9 mouse cellular contexts compared by ENCODE assay signal in the genomic region with DNA sequence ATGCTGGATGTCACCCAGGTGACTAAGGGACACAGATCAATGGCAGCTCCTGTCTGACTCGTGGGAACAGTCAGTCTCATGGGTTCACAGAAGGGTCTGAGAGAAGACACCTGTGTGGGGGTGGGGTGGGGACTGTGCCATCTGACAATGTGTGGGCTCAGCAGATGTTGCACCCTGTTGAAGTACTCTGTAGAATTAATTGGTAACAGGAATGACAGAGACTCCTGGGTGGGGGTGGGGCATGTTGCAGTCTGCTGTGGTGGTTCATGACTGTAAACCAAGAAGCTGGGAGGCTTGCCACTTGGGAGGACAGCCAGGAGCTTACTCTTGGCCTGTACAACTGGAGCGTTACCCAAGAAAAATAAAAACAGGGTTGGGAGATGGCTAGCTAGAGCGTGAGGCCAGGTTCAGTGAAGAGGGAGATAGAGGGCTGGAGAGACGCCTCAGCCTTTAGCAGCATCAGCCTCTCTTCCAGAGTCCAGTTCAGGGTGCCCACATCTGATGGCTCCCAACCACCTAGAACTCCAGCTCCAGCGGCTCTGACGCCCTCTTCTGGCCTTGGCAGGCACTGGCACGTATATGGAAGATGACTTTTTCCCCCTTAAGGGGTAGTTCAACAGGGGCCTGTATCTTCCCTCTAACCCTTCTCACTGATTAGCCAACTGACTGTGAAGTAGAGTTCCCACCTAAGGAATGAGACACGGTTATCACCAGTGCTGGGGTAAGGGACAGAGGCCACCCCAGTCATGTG. TPM values are rescaled to one million over a fixed set of nuclear protein-coding genes. Genes with fewer than 3 reads are reported as not detected.
DNase-seq lines count a peak whose midpoint lies in the region; ATAC-seq lines count a peak whose summit lies in the region.
"Had no signal": no experiment of that assay in that cellular context is flagged by ENCODE, and none has a peak within 500 bp of the region (broad histone marks: within the 10 kb centered on the region; RNA-seq: fewer than 3 reads in every experiment).

No protein-coding gene starts in this region.

- no peaks in the 10 kb centered on the region for H3K36me3 ChIP-seq in forebrain, embryonic 15.5 days
- no peaks in the 10 kb centered on the region for H3K36me3 ChIP-seq in forebrain, embryonic 11.5 days (ENCODE audit: control insufficient read depth, insufficient read depth, low read length)
- H3K36me3 ChIP-seq: embryonic facial prominence, embryonic 12.5 days had no signal

- no peak overlapping the region for H3K4me3 ChIP-seq in forebrain, embryonic 15.5 days
- no peak overlapping the region for H3K4me3 ChIP-seq in forebrain, embryonic 11.5 days (ENCODE audit: low read depth, low read length)
- H3K4me3 ChIP-seq: embryonic facial prominence, embryonic 12.5 days had no signal

- no peak overlapping the region for H3K27ac ChIP-seq in forebrain, embryonic 15.5 days (replicated peaks)
- H3K27ac ChIP-seq in forebrain, embryonic 11.5 days (ENCODE audit: low read depth, low read length): no peak overlapping the region
- H3K27ac ChIP-seq: embryonic facial prominence, embryonic 12.5 days had no signal

- H3K9me3 ChIP-seq in forebrain, embryonic 15.5 days: no peaks in the 10 kb centered on the region
- H3K9me3 ChIP-seq in forebrain, embryonic 11.5 days (ENCODE audit: control insufficient read depth, low read length): no peaks in the 10 kb centered on the region
- H3K9me3 ChIP-seq: embryonic facial prominence, embryonic 12.5 days had no signal

- peaks cover 16% of the 10 kb centered on the region for H3K4me1 ChIP-seq in forebrain, embryonic 15.5 days
- H3K4me1 ChIP-seq in forebrain, embryonic 11.5 days (replicated peaks; ENCODE audit: control insufficient read depth, insufficient read depth, low read length): no peaks in the 10 kb centered on the region

- no peak overlapping the region for H3K4me2 ChIP-seq in forebrain, embryonic 15.5 days (replicated peaks)
- no peak overlapping the region for H3K4me2 ChIP-seq in forebrain, embryonic 11.5 days (ENCODE audit: low read depth, low read length, severe bottlenecking)
- H3K4me2 ChIP-seq: embryonic facial prominence, embryonic 12.5 days had no signal

- no peaks in the 10 kb centered on the region for H3K27me3 ChIP-seq in forebrain, embryonic 15.5 days
- no peaks in the 10 kb centered on the region for H3K27me3 ChIP-seq in forebrain, embryonic 11.5 days (ENCODE audit: control insufficient read depth, insufficient read depth, low read length)
- H3K27me3 ChIP-seq: embryonic facial prominence, embryonic 12.5 days had no signal

- no peak overlapping the region for H3K9ac ChIP-seq in forebrain, embryonic 15.5 days (replicated peaks)
- no peak overlapping the region for H3K9ac ChIP-seq in forebrain, embryonic 11.5 days (ENCODE audit: low read length)
- H3K9ac ChIP-seq: embryonic facial prominence, embryonic 12.5 days had no signal

- ATAC-seq in forebrain, embryonic 15.5 days (replicated peaks): 0 out of 2 replicates have a peak, but pooled peaks have one; percentile 19
- no peak for ATAC-seq in forebrain, embryonic 11.5 days (replicated peaks; ENCODE audit: low FRiP score)

- no peak for DNase-seq in forebrain, embryonic 11.5 days (ENCODE audit: low spot score)
- peak; percentile 97 for DNase-seq in 3T3-L1 (ENCODE audit: low read depth, low spot score)
- peak; percentile 93 for DNase-seq in gastrocnemius, adult 18-20 months (ENCODE audit: low spot score)
- DNase-seq in kidney, adult 9 months: peak; percentile 75
- peak; percentile 69 for DNase-seq in lung, postnatal 14 days
- peak; percentile 84 for DNase-seq in urinary bladder, postnatal 14 days (ENCODE audit: low spot score)
- DNase-seq in B cell, adult 2 months: no peak

- WGBS in forebrain, embryonic 15.5 days: 54% methylated on average over 8 of the region's 8 CpGs
- WGBS in forebrain, embryonic 11.5 days: 60% methylated on average over 8 of the region's 8 CpGs

RNA-seq across cellular contexts. Expression of gene Gm266, which starts 10.6 kb away (rescaled TPM):
- 0.55 and 0.79 TPM in 2 replicates for polyA plus RNA-seq in forebrain, embryonic 15.5 days (2015; fragmentation: Nextera tagmentation; extraction: Ambion mirVana)
- 4.7 and 5.0 TPM in 2 replicates for polyA plus RNA-seq in forebrain, embryonic 11.5 days (2014; fragmentation: Nextera tagmentation; extraction: Ambion mirVana)
- total RNA-seq in gastrocnemius, adult 18-20 months (2021): under 1 TPM in 1 of 2 experiments, not detected in 1; 0.18 TPM

RNA-seq across cellular contexts. Expression of gene Tnfaip2, which starts 32.8 kb away (rescaled TPM):
- polyA plus RNA-seq in forebrain, embryonic 15.5 days (2015; fragmentation: Nextera tagmentation; extraction: Ambion mirVana): 0.51 and 1.1 TPM in 2 replicates
- polyA plus RNA-seq in forebrain, embryonic 11.5 days (2014; fragmentation: Nextera tagmentation; extraction: Ambion mirVana): 1.5 and 2.0 TPM in 2 replicates
- 10 to 100 TPM; 38.8 to 52.9 TPM for total RNA-seq in gastrocnemius, adult 18-20 months (2021)

RNA-seq across cellular contexts. Expression of gene Exoc3l4, which starts 58.3 kb away (rescaled TPM):
- 1.7 and 2.0 TPM in 2 replicates for polyA plus RNA-seq in forebrain, embryonic 15.5 days (2015; fragmentation: Nextera tagmentation; extraction: Ambion mirVana)
- 3.0 and 3.3 TPM in 2 replicates for polyA plus RNA-seq in forebrain, embryonic 11.5 days (2014; fragmentation: Nextera tagmentation; extraction: Ambion mirVana)
- total RNA-seq in gastrocnemius, adult 18-20 months (2021): 1 to 10 TPM; 2.0 to 3.4 TPM

Comparison
In these comparisons a context has a peak if more than half of its experiments do, and no peak if none do; other contexts are left out.
1. DNase-seq: peak in 3T3-L1 (single experiment), gastrocnemius, adult 18-20 months (single experiment), kidney, adult 9 months (single experiment), lung, postnatal 14 days (single experiment) and urinary bladder, postnatal 14 days (single experiment); none in forebrain, embryonic 11.5 days (single experiment) and B cell, adult 2 months (0 of 2).